Mouse (Mus musculus): ENCODE measurements around the gene Pld2. TPM values are rescaled to one million over a fixed set of nuclear protein-coding genes. Genes with fewer than 3 reads are reported as not detected.
"Not testable (repeated sequence)": the region's sequence is repeated elsewhere in the genome, so short reads cannot be mapped to it uniquely, and the experiment has no call there.

Gene Pld2
- polyA plus RNA-seq, 1 experiment from 2014 or later, result 12.6 TPM

GRCm38 (mm10) chr11:70526211-70526610 lies 13.7 kb upstream of the Pld2 start:
- WGBS, result 87% methylated on average over 12 of the region's 12 CpGs
- peak overlapping the region; percentile 85 for H3K4me3 ChIP-seq
- H3K9me3 ChIP-seq (replicated peaks), result no peaks in the 10 kb centered on the region
- peaks cover 7% of the 10 kb centered on the region for H3K4me1 ChIP-seq (replicated peaks)
- H3K36me3 ChIP-seq, result peaks cover 30% of the 10 kb centered on the region
- H3K9ac ChIP-seq, result peak overlapping the region; percentile 82
- no peak for ATAC-seq (ENCODE audit: insufficient number of reproducible peaks, low FRiP score)
- peak overlapping the region; percentile 71 for H3K4me2 ChIP-seq
- no peaks in the 10 kb centered on the region for H3K27me3 ChIP-seq (replicated peaks)
- no peak overlapping the region for H3K27ac ChIP-seq (ENCODE audit: poor library complexity, severe bottlenecking)

DNA sequence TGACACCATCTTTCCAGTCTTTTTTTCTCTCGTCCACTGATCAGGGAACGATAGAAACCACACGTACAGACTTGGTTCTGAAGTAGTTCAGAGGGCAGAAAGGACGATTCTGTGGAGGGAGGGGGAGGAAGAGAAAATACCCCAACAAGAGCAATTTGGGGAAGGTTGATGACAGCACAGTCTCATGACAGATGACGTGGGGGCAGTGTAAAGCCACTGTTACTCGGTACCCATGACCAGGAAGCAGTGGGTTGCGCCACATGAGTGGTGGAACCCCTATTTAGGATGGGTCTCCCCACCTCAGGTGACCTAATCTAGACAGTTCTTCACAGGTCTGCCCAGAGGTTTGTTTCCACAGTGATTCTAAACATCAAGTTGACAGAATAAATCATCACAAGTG lies 11.3 kb upstream of the Pld2 start:
- Histone ChIP-seq H3K4me1 (replicated peaks) (peaks cover 7% of the 10 kb centered on the region), H3K36me3 (peaks cover 30% of the 10 kb centered on the region), H3K4me2 (no peak overlapping the region), H3K27me3 (replicated peaks) (no peaks in the 10 kb centered on the region), H3K9me3 (replicated peaks) (no peaks in the 10 kb centered on the region), H3K4me3 (no peak overlapping the region), H3K9ac (no peak overlapping the region), H3K27ac (ENCODE audit: poor library complexity, severe bottlenecking) (no peak overlapping the region)
- no peak for ATAC-seq (ENCODE audit: insufficient number of reproducible peaks, low FRiP score)
- WGBS, result 80% methylated on average over 7 of the region's 7 CpGs

DNA sequence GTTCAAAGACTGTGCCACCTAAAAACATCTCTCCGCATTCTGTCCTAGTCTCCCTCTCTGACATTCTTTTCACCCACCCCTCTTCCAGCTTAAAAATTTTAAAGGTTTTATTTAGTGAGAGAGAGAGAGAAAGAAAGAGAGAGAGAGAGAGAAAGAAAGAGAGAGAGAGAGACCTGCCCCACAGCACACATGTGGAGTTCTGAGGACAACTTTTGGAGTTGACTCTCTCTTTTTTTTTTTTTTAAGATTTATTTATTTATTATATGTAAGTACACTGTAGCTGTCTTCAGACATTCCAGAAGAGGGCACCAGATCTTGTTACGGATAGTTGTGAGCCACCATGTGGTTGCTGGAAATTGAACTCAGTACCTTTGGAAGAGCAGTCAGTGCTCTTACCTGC lies 8.8 kb upstream of the Pld2 start:
- H3K4me2 ChIP-seq; H3K27me3 ChIP-seq (replicated peaks); H3K9me3 ChIP-seq (replicated peaks); ATAC-seq (ENCODE audit: insufficient number of reproducible peaks, low FRiP score); H3K9ac ChIP-seq; H3K4me3 ChIP-seq; H3K4me1 ChIP-seq (replicated peaks); H3K27ac ChIP-seq (ENCODE audit: poor library complexity, severe bottlenecking): not testable (repeated sequence)
- H3K36me3 ChIP-seq, result peaks cover 30% of the 10 kb centered on the region
- WGBS, result 76% methylated on average over 2 of the region's 2 CpGs

DNA sequence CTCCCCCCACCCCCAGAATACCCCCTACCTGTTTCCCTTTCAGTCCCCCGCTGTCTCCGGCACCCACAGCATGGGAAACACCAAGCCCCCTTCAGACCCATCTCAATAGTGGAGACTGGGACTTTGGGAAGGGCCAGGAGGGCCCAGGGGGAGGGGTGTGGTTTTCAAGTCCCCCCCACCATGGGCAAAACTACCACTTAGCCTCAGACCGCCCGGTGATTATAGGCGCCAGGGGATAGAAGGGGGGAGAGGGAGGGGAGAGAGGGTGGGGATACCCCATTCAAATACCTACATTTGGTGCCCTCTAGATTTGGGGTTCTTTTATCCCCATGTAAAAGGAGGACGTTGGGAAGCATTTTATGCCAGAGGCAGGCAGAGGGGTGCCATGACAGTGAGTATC lies 7.0 kb upstream of the Pld2 start, which contains the start of gene Gm40193:
Gene Gm40193, minus strand, starts transcription at position 101 of the 400 bp plus-strand sequence.
- no peak within 1 kb of the TSS for H3K27ac ChIP-seq (ENCODE audit: poor library complexity, severe bottlenecking)
- no peak within 1 kb of the TSS for H3K4me2 ChIP-seq
- H3K9ac ChIP-seq, result no peak within 1 kb of the TSS
- peaks cover 3% of the 10 kb centered on the region; the same call in 1 of the 2 replicates for H3K27me3 ChIP-seq (replicated peaks)
- H3K36me3 ChIP-seq, result peaks cover 12% of the 10 kb centered on the region
- no peaks in the 10 kb centered on the region for H3K9me3 ChIP-seq (replicated peaks)
- ATAC-seq (ENCODE audit: insufficient number of reproducible peaks, low FRiP score), result no peak
- H3K4me1 ChIP-seq (replicated peaks), result no peaks in the 10 kb centered on the region
- WGBS, result 66% methylated on average over 6 of the region's 6 CpGs
- H3K4me3 ChIP-seq, result no peak within 1 kb of the TSS

- Histone ChIP-seq H3K4me3 (peak overlapping the region; percentile 68), H3K36me3 (peaks cover 13% of the 10 kb centered on the region), H3K9ac (peak overlapping the region; percentile 83), H3K27me3 (replicated peaks) (peaks cover 3% of the 10 kb centered on the region; the same call in 1 of the 2 replicates), H3K9me3 (replicated peaks) (no peaks in the 10 kb centered on the region), H3K27ac (ENCODE audit: poor library complexity, severe bottlenecking) (peak overlapping the region; percentile 66; the same call in 1 of the 2 replicates), H3K4me2 (peak overlapping the region; percentile 69), H3K4me1 (replicated peaks) (peaks cover 17% of the 10 kb centered on the region)
- WGBS, result 18% methylated on average over 9 of the region's 9 CpGs
- ATAC-seq (ENCODE audit: insufficient number of reproducible peaks, low FRiP score), result no peak
Observed at GRCm38 (mm10) chr11:70539423-70539822, 441 bp upstream of the Pld2 start.

DNA sequence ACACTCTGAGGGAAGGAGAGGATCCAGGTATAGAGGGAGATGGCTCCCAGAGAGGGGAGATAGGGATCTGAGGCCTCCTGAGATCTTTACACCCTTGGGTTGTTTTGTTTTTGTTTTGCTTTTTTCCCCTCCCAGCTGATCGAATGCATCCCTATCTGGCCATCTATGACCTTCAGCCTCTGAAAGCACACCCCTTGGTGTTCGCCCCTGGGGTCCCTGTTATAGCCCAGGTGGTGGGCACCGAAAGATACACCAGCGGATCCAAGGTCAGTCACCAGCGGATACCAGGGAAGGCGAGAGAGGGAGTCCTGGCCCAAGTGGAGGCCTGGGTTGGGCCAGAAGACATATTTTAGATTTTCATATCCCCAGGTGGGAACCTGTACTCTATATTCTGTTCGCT lies 1.1 kb downstream of the Pld2 start:
- Histone ChIP-seq H3K4me2 (peak overlapping the region; percentile 69), H3K4me3 (peak overlapping the region; percentile 68), H3K9me3 (replicated peaks) (no peaks in the 10 kb centered on the region), H3K27me3 (replicated peaks) (peaks cover 3% of the 10 kb centered on the region; the same call in 1 of the 2 replicates), H3K36me3 (peaks cover 19% of the 10 kb centered on the region), H3K9ac (peak overlapping the region; percentile 83; the same call in 1 of the 2 replicates), H3K27ac (ENCODE audit: poor library complexity, severe bottlenecking) (no peak overlapping the region), H3K4me1 (replicated peaks) (peaks cover 24% of the 10 kb centered on the region)
- WGBS, result 84% methylated on average over 7 of the region's 7 CpGs
- ATAC-seq (ENCODE audit: insufficient number of reproducible peaks, low FRiP score), result no peak

- Histone ChIP-seq H3K4me2 (peak overlapping the region; percentile 69; the same call in 1 of the 2 replicates), H3K27me3 (replicated peaks) (peaks cover 3% of the 10 kb centered on the region; the same call in 1 of the 2 replicates), H3K4me3 (no peak overlapping the region)
Observed at GRCm38 (mm10) chr11:70541415-70541814, 1.6 kb downstream of the Pld2 start.

DNA sequence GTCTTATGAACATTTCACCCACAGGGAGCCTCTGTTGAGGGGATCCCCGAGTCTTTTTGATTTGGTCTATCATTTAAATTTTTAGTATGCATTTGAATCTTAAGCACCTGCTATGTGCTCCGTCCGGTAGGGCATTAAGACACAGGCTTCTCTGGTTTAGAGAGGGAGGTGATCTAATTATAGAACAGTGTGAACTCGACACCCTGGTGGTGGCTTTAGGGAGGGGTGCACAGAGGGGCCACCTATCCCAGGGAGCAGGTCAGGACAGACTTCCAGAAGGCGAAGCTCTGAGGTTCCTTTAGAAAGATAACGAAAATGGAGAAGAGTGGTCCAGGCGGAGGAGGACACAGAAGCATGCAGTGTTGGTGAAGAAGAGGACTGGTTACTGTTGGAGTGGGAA lies 4.6 kb downstream of the Pld2 start:
- Histone ChIP-seq H3K27ac (ENCODE audit: poor library complexity, severe bottlenecking) (peak overlapping the region; percentile 41; the same call in 1 of the 2 replicates), H3K27me3 (replicated peaks) (no peaks in the 10 kb centered on the region), H3K9me3 (replicated peaks) (no peaks in the 10 kb centered on the region), H3K4me2 (peak overlapping the region; percentile 37), H3K9ac (no peak overlapping the region), H3K4me1 (replicated peaks) (peaks cover 21% of the 10 kb centered on the region), H3K4me3 (no peak overlapping the region), H3K36me3 (peaks cover 22% of the 10 kb centered on the region)
- no peak for ATAC-seq (ENCODE audit: insufficient number of reproducible peaks, low FRiP score)
- 32% methylated on average over 7 of the region's 7 CpGs for WGBS

More at GRCm38 (mm10) chr11:70541415-70541814, 1.6 kb downstream of the Pld2 start:
- Histone ChIP-seq H3K27ac (ENCODE audit: poor library complexity, severe bottlenecking) (peak overlapping the region; percentile 8; the same call in 1 of the 2 replicates), H3K9me3 (replicated peaks) (no peaks in the 10 kb centered on the region), H3K36me3 (peaks cover 22% of the 10 kb centered on the region), H3K4me1 (replicated peaks) (peaks cover 24% of the 10 kb centered on the region), H3K9ac (peak overlapping the region; percentile 23; the same call in 1 of the 2 replicates)
- no peak for ATAC-seq (ENCODE audit: insufficient number of reproducible peaks, low FRiP score)
- WGBS, result 64% methylated on average over 5 of the region's 5 CpGs

DNA sequence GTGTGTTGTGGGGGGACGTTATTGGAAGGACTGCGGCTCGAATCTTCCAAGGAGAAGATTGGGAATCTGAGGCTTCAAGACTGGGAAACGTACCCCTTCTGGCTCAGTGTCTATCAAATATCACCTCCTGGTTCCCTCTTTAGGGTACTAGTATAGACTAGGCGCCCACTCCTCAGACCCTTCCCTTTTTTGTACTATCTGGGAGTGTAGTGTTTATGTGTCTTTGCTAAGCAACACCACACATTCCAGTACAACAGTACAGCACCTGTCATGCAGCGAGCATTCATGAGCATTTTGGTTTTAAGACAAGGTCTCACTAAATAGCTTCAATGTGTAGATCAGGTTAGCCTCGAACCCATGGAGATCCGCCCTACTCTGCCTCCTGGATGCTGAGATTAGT lies 11.7 kb downstream of the Pld2 start:
- peaks cover 38% of the 10 kb centered on the region for H3K36me3 ChIP-seq
- 81% methylated on average over 8 of the region's 8 CpGs for WGBS
- no peak overlapping the region for H3K9ac ChIP-seq
- H3K27ac ChIP-seq (ENCODE audit: poor library complexity, severe bottlenecking), result no peak overlapping the region
- peaks cover 4% of the 10 kb centered on the region; the same call in 1 of the 2 replicates for H3K27me3 ChIP-seq (replicated peaks)
- H3K4me2 ChIP-seq, result no peak overlapping the region
- no peak overlapping the region for H3K4me3 ChIP-seq
- H3K9me3 ChIP-seq (replicated peaks), result no peaks in the 10 kb centered on the region
- no peak for ATAC-seq (ENCODE audit: insufficient number of reproducible peaks, low FRiP score)
- no peaks in the 10 kb centered on the region for H3K4me1 ChIP-seq (replicated peaks)

GRCm38 (mm10) chr11:70553940-70554339 lies 14.1 kb downstream of the Pld2 start:
- Histone ChIP-seq H3K4me2 (no peak overlapping the region), H3K4me3 (no peak overlapping the region), H3K9ac (no peak overlapping the region), H3K4me1 (replicated peaks) (no peaks in the 10 kb centered on the region), H3K27me3 (replicated peaks) (peaks cover 4% of the 10 kb centered on the region; the same call in 1 of the 2 replicates), H3K36me3 (peaks cover 54% of the 10 kb centered on the region), H3K27ac (ENCODE audit: poor library complexity, severe bottlenecking) (no peak overlapping the region), H3K9me3 (replicated peaks) (no peaks in the 10 kb centered on the region)
- ATAC-seq (ENCODE audit: insufficient number of reproducible peaks, low FRiP score), result no peak
- WGBS, result 31% methylated on average over 6 of the region's 7 CpGs

DNA sequence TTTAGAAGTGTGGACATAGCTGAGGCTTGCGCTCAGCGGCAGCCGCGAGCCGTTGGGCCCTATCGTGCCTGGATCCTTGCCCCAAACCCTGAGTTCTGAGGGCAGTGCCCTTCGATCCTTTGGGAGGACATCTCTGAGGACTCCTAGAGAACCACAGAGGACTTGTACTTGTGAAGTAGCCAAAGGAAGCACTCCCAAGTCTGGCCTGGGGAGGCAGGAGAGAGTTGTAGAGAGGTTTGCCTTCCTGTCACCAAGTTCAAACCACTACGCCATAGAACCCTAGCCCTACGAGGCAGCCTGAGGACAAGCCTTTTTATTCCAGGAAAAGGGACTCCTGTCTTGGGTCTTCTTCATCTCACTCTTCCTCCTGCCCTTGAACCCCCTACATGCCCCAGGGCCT lies 17.7 kb downstream of the Pld2 start:
- Histone ChIP-seq H3K4me2 (no peak overlapping the region), H3K27ac (ENCODE audit: poor library complexity, severe bottlenecking) (no peak overlapping the region), H3K27me3 (replicated peaks) (peaks cover 2% of the 10 kb centered on the region; the same call in 1 of the 2 replicates), H3K4me3 (no peak overlapping the region), H3K36me3 (peaks cover 50% of the 10 kb centered on the region), H3K9ac (no peak overlapping the region), H3K4me1 (replicated peaks) (peaks cover 6% of the 10 kb centered on the region), H3K9me3 (replicated peaks) (no peaks in the 10 kb centered on the region)
- WGBS, result 84% methylated on average over 9 of the region's 9 CpGs
- ATAC-seq (ENCODE audit: insufficient number of reproducible peaks, low FRiP score), result no peak

GRCm38 (mm10) chr11:70561937-70562286 lies 22.0 kb downstream of the Pld2 start:
- H3K4me1 ChIP-seq (replicated peaks), result peaks cover 36% of the 10 kb centered on the region
- H3K9ac ChIP-seq, result peak overlapping the region; percentile 94
- peak overlapping the region; percentile 92 for H3K4me2 ChIP-seq
- H3K36me3 ChIP-seq, result peaks cover 15% of the 10 kb centered on the region
- WGBS, result 3% methylated on average over 2 of the region's 2 CpGs
- ATAC-seq (ENCODE audit: insufficient number of reproducible peaks, low FRiP score), result peak; percentile 8
- H3K27me3 ChIP-seq (replicated peaks), result no peaks in the 10 kb centered on the region
- peak overlapping the region; percentile 88 for H3K27ac ChIP-seq (ENCODE audit: poor library complexity, severe bottlenecking)
- peak overlapping the region; percentile 91 for H3K4me3 ChIP-seq
- H3K9me3 ChIP-seq (replicated peaks), result no peaks in the 10 kb centered on the region

All from heart, embryonic 12.5 days (tissue).